Mouse (Mus musculus): ENCODE data around the gene Tra2a.

DNA sequence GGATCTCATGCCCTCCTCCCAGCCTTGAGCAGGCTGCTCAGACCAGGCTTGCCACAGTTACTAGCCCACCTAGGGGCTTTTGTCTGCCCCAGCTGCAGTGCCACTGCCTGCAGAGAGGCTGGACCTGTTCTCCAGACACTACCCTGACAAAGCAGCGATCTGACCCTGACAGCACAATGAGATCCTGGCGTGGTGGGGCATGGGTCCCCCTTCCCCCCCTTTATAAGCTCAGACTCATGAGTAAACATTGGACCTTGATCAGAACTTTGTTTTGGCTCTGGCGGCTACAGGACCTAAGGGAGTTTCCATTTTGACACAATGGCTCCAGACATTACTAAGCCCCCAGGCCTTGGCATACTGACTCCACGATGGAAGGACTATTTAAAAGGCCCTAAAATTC is 10.1 kb upstream of the Tra2a start:
- TF ChIP-seq CTCF (IDR thresholded peaks at IDR 0.05; ENCODE audit: extremely low read depth, insufficient read length, insufficient replicate concordance, low read depth, low read length): no peak
- no peak for TF ChIP-seq POLR2A (IDR thresholded peaks at IDR 0.05; ENCODE audit: low read depth, low read length)
